Mouse (Mus musculus) ES-E14 (cell line): ENCODE measurements around the gene Rabif.

Experiments used
- CHD2 ChIP-seq: IDR thresholded peaks from 2 replicates; pipeline ENCODE4 v1.6.1; 2014; ENCODE audit warnings: mild to moderate bottlenecking, low read depth, low read length, inconsistent platforms
- HCFC1 ChIP-seq: IDR thresholded peaks from 2 replicates; pipeline ENCODE4 v1.6.1; 2012; ENCODE audit warnings: low read length, inconsistent platforms, borderline replicate concordance; ENCODE audit not compliant: insufficient read depth
- ZNF384 ChIP-seq: IDR thresholded peaks from 2 replicates; pipeline ENCODE4 v1.6.1; 2012; ENCODE audit warnings: low read depth, low read length, inconsistent platforms

DNA sequence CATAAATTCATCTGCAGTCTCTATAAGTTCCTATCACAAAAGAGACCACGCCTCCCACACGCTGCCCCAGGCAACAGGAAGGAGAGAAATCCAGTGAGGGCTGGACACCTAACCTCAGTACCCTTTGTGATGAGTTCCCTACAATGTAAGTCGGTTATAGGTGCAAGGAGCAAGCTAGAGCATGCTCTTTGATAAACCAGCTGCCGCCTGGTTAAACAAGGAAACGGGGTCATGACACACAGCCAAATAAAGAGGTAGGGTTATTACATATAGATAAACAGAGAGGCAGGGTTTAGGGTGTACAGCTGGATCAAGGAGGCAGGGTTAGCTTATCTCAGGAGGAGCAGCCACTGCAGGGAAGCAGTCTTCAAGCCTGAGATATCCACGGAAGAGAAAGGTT, 32.3 kb downstream of the Rabif start:
- TF ChIP-seq CHD2 (no peak), ZNF384 (no peak), HCFC1 (no peak)
